Mouse (Mus musculus) central nervous system, embryonic 11.5 days (tissue): ENCODE results near the gene Snrk. TPM values are rescaled to one million over a fixed set of nuclear protein-coding genes. Genes with fewer than 3 reads are reported as not detected.

Source experiments
- polyA plus RNA-seq: library from polyadenylated mRNA; depleted of rRNA; stranded (reverse); fragments of >200 nt; gene quantifications from 2 replicates; pipeline ENCODE4 v1.2.3, GENCODE M21; 2012; rRNA removed

Gene Snrk
- 36.1 and 39.4 TPM in 2 replicates for polyA plus RNA-seq

GRCm38 (mm10) chr9:122117112-122117616 lies at the start of gene Snrk:
Gene Snrk (plus strand): TSS chr9:122117266.

Other genes with a start within 250 kb of the Snrk start
- gene Ackr2, start 218.9 kb upstream of the Snrk start, polyA plus RNA-seq: 0.37 and 0.46 TPM in 2 replicates
- not detected in 2 replicates for gene Cyp8b1, start 201.0 kb upstream of the Snrk start, polyA plus RNA-seq
- gene Fam198a, start 166.3 kb upstream of the Snrk start, polyA plus RNA-seq: 0.70 and 0.77 TPM in 2 replicates
- gene Pomgnt2, start 120.2 kb upstream of the Snrk start, polyA plus RNA-seq: 9.6 and 11.7 TPM in 2 replicates
- 23.3 and 29.3 TPM in 2 replicates for gene Ano10, start 177.2 kb downstream of the Snrk start, polyA plus RNA-seq
- 16.6 and 17.3 TPM in 2 replicates for gene Abhd5, start 234.3 kb downstream of the Snrk start, polyA plus RNA-seq